Comparison of ENCODE assay signal across 7 mouse cellular contexts in genomic region chr3:79161093-79161723, GRCm38 (mm10).
DNase-seq lines count a peak whose midpoint lies in the region; ATAC-seq and TF ChIP-seq lines count a peak whose summit lies in the region.

No protein-coding gene starts in this region.

- H3K4me3 ChIP-seq in lung, adult 2 months (replicated peaks; ENCODE audit: extremely low read depth, low read depth, low read length) = no peak overlapping the region
- H3K4me3 ChIP-seq in embryonic facial prominence, embryonic 12.5 days = no peak overlapping the region
- no peak overlapping the region for H3K4me3 ChIP-seq in hindbrain, embryonic 12.5 days
- peak overlapping the region; percentile 73 for H3K4me3 ChIP-seq in megakaryocyte, embryonic 14.5 days (replicated peaks)

- no peak for ATAC-seq in embryonic facial prominence, embryonic 12.5 days (ENCODE audit: insufficient number of reproducible peaks, insufficient read depth, low FRiP score, low TSS enrichment)
- peak; percentile 56; the same call in 1 of the 2 replicates for ATAC-seq in hindbrain, embryonic 12.5 days (ENCODE audit: low FRiP score)

- H3K27me3 ChIP-seq in embryonic facial prominence, embryonic 12.5 days = no peaks in the 10 kb centered on the region
- H3K27me3 ChIP-seq in hindbrain, embryonic 12.5 days = no peaks in the 10 kb centered on the region
- no peaks in the 10 kb centered on the region for H3K27me3 ChIP-seq in megakaryocyte, embryonic 14.5 days (replicated peaks)

- peak overlapping the region; percentile 14; the same call in 1 of the 2 replicates for H3K27ac ChIP-seq in embryonic facial prominence, embryonic 12.5 days
- H3K27ac ChIP-seq in hindbrain, embryonic 12.5 days = peak overlapping the region; percentile 55; the same call in 1 of the 2 replicates

- no peak for TF ChIP-seq CTCF in lung, adult 2 months (IDR thresholded peaks at IDR 0.05; ENCODE audit: insufficient read depth, low read length)

- no peak overlapping the region for H3K9ac ChIP-seq in embryonic facial prominence, embryonic 12.5 days
- H3K9ac ChIP-seq in hindbrain, embryonic 12.5 days = no peak overlapping the region

- no peak overlapping the region for H3K4me2 ChIP-seq in embryonic facial prominence, embryonic 12.5 days (replicated peaks)
- H3K4me2 ChIP-seq in hindbrain, embryonic 12.5 days (replicated peaks) = no peak overlapping the region

- H3K4me1 ChIP-seq in lung, adult 2 months (ENCODE audit: control insufficient read depth, insufficient read depth, low read length) = peaks cover 22% of the 10 kb centered on the region
- peaks cover 5% of the 10 kb centered on the region; the same call in 1 of the 2 replicates for H3K4me1 ChIP-seq in embryonic facial prominence, embryonic 12.5 days
- peaks cover 13% of the 10 kb centered on the region for H3K4me1 ChIP-seq in hindbrain, embryonic 12.5 days
- peaks cover 26% of the 10 kb centered on the region for H3K4me1 ChIP-seq in megakaryocyte, embryonic 14.5 days

- TF ChIP-seq POLR2A in lung, adult 2 months (IDR thresholded peaks at IDR 0.05; ENCODE audit: borderline replicate concordance, extremely low read depth, low read depth, low read length) = no peak

- 17% methylated on average over 6 of the region's 6 CpGs for WGBS in lung, adult 2 months
- 50% methylated on average over 6 of the region's 6 CpGs for WGBS in embryonic facial prominence, embryonic 12.5 days
- 48% methylated on average over 6 of the region's 6 CpGs for WGBS in hindbrain, embryonic 12.5 days

- no peaks in the 10 kb centered on the region for H3K36me3 ChIP-seq in embryonic facial prominence, embryonic 12.5 days
- H3K36me3 ChIP-seq in hindbrain, embryonic 12.5 days = no peaks in the 10 kb centered on the region
- no peaks in the 10 kb centered on the region for H3K36me3 ChIP-seq in megakaryocyte, embryonic 14.5 days (replicated peaks; ENCODE audit: low read length)

- DNase-seq in lung, adult 2 months = peak; percentile 3
- DNase-seq in lung, postnatal 14 days = no peak
- no peak for DNase-seq in urinary bladder, postnatal 4 days (ENCODE audit: low spot score in 2 of 2)
- DNase-seq in adrenal gland, postnatal 14 days = no peak

- no peaks in the 10 kb centered on the region for H3K9me3 ChIP-seq in embryonic facial prominence, embryonic 12.5 days
- no peaks in the 10 kb centered on the region for H3K9me3 ChIP-seq in hindbrain, embryonic 12.5 days (replicated peaks)
- no peaks in the 10 kb centered on the region for H3K9me3 ChIP-seq in megakaryocyte, embryonic 14.5 days
